Mouse (Mus musculus) layer of hippocampus, postnatal 14 days (tissue): ENCODE data around the gene Cblb. TPM values are rescaled to one million over a fixed set of nuclear protein-coding genes. Genes with fewer than 3 reads are reported as not detected.

ENCODE experiments used
- DNase-seq, 2 experiments: peaks; one replicate each; pipeline ENCODE4 v3.0.0; 2021 to 2022; ENCODE audit warnings: low spot score in 2 of 2, mixed read lengths in 1 of 2
- total RNA-seq, 2 experiments: library from RNA; stranded (reverse); gene quantifications; 2 replicates each; pipeline ENCODE4 v1.2.3; 2021

Cblb gene
- total RNA-seq, 2 experiments from 2014 or later, result 31.5 to 32.4 TPM

DNA sequence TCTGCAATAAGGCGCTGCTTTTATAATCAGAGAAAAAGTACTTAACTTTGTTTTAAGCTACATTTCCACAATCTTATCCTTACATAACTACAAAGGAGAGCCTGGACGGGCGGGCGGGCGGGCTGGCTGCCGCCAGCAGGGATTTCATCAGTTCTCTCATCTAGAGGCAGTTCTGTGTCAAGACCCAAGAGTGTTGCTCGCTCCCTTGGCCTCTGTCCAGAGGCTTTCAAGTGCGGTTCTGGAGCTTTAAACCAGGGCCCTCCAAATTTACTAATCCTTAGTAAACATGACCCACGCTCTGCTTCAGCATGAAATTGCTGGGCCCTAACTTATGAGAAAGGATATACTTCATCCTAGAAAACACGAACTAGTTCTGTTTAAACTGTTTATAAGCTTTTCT, 155.7 kb downstream of the Cblb start:
- DNase-seq, result no peak

- no peak for DNase-seq
These were observed 158.1 kb downstream of the Cblb start for GRCm38 (mm10) chr16:52189103-52189502.

DNA sequence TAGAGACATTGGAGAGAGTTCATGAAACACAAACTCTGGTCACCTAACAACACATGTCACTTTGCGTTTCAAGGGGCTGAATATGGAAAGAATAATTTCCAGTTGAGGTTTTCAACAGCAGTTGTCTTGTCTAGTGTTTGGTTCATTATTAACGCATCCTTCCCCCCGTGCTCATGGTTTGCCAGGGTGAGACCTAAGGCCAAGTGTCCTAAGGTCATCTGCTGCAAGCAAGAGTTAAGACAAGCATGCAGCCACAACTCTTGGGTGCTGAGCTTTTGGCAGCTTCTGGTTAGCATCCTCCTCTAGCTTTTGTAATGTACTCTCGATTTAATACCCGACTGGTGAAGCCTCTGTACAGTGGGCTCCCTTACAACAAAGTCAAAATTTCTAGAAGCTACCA, 159.7 kb downstream of the Cblb start:
- DNase-seq, result no peak

GRCm38 (mm10) chr16:52194040-52194439, 163.0 kb downstream of the Cblb start:
- DNase-seq, result no peak

DNA sequence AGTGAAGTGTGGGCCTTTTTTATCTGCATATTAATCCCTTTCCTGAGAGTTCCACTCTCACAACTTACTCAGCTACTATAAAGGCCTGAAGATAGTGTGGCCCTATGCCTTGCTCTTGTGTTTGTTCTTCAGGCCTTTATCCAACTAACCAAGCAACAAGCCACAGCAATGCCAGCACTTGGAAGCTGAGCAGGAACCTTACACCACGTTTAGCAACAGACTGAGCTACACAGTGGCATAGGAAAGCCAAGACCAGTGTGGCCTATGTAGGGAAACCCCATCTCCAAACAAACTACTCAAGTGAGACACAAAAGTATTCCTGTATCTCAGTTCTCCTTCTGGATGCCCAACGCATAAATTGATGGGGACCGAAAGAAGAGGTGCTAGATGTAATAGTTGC, 163.8 kb downstream of the Cblb start:
- no peak for DNase-seq

DNA sequence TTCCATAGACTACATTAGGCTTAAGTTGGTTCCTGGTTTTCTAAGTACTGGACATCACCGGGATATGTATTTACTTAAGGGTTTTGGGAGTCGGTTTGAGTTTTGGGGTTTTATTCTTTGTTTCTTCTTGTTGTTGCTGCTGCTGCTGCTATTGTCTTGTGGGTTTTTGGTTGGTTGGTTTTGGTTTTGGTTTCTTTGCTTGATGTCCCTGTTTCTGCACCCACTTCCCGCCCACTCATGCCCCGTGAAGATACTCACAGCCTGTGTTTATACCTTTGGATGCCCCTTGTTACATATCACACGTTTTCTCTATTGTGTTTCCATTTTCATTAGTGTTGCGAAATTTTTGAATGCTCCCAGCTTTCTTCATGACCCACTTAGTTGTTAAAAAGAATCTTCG, 169.1 kb downstream of the Cblb start:
- DNase-seq, result no peak

DNA sequence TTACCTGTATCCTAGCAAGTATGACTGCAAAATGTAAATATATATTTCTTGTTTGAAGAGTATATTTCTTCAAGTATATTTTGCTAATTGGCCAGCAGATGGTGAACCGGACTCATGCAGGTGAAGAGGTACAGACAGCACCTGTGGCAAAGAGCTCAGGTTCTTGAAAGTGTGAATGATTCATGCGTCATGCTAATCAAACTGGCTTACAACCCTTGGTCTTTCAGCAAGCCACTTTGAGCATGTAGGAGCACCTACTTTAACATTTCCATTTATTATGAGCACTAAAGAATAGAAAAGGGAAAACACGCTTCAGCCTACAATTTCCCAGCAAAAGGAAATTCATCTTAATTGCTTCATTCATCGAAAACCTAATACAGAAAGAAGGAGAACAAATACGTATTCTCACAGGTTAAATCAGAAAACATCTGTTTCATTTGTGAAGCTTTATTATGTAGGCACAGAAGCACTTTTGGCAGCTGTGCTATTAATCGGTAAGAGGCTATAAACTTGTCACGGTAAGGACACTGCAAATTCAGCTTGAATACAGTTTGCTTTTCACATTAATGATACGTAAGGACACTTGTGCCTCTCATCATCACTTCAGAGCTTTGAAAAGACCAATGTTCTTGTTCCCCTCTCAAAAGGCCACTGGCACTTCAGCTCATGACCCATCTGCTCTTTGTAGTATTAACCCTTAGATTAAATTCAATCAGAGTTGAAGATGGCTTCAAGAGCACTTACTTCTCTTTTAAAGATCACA, 180.0 kb downstream of the Cblb start:
- no peak for DNase-seq

DNA sequence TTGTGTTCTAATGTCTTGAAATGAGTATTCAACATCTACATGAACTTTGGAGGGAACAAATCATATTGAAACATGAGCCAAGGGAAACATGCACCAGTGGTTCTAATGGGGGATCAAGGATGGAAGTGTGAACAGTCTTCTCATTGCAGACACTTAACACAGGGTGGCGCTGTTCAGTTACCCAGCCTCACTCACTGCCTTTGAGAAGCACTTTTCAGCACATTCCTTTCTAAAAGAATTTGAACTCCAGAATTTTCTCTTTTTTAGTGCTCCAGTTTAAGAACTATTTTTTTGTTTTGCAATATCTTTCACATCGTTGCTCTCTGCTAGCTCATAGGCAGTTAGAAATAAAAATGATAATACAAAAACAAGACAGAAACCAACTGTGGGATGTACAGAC, 188.0 kb downstream of the Cblb start:
- DNase-seq, result peak in 1 of 2 experiments; percentile 33

GRCm38 (mm10) chr16:52222896-52223295, 191.9 kb downstream of the Cblb start:
- DNase-seq, result no peak

DNA sequence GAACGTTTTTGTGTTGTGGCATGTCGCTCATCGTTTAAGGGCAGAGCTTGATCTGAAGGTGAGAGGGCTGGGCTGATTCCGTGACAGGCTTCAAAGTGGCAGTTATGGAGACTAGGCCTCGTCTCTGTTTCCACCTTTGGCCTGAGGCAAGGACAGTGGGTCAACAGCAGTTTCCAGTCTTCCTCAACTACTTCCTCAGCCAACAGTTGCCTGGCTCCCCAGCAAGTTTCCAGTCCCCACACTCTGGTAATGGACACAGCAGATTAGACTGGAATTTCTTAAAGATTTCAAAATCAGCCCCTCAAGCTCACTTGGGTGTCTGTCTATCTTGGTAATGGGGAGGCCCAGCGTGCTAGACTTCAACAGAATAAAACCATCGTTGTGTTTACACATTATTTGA, 198.4 kb downstream of the Cblb start:
- DNase-seq, result no peak

- DNase-seq, result no peak
These were observed 198.9 kb downstream of the Cblb start for GRCm38 (mm10) chr16:52229930-52230329.

GRCm38 (mm10) chr16:52242144-52242543, 211.1 kb downstream of the Cblb start:
- DNase-seq, result no peak

DNA sequence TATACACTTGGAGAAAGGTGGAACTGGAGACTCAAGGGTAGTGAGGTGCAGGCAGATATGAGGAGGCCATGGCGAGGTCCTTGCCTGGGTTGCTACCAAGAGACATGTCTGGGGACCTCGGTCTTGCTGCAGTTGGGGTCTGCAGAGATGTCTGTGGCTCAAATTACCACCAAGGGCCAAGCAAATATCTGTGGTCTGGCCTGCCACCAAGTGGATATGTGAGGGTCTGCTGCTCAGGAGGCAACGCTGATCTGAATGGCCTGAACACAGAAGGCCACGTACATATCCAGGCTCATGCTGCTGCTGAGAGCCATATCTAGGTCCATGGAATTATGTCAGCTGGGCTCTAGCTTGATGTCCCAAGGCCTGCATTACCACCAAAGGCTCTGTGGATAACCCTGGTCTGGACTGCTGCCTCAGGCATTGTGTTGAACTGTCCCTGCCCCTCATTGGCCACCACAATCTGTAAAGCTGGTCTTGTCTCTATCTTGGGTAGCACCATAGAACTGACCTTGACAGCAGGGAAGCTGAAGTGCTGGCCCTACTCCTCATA, 212.5 kb downstream of the Cblb start:
- no peak for DNase-seq

DNA sequence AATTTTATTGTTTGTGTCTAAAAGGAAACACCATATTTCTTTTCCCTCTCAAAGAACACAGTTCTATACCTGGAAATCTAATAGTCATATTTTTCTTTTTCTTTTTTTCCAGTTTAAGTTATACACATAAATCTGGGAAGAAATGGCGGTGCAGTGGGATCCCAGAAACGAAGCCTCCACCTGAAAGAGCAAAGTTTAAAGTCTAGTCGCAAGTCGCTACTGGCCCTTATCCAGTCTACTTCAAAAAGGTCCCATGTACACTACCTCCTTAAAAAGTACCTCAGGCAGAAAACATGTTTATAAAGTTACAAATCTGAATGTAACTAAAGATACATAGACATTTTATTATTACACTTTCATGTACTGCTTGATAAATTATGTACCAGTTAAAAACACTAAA, 219.2 kb downstream of the Cblb start:
- no peak for DNase-seq

GRCm38 (mm10) chr16:52250935-52251334, 219.9 kb downstream of the Cblb start:
- no peak for DNase-seq
